Mouse (Mus musculus) bone marrow, adult 2 months (tissue): ENCODE results near the gene Snx15. TPM values are rescaled to one million over a fixed set of nuclear protein-coding genes. Genes with fewer than 3 reads are reported as not detected.

Source experiments
- H3K27ac ChIP-seq: fragments of 200-500 bp; 2 replicates; pipeline ENCODE4 v1.5.1; 2012; ENCODE audit warnings: low read depth, mild to moderate bottlenecking, control low read depth, inconsistent platforms, low read length; ENCODE audit not compliant: control insufficient read depth, poor library complexity, insufficient read depth
- H3K4me1 ChIP-seq: fragments of 200-500 bp; 2 replicates; pipeline ENCODE4 v1.6.1; 2011; ENCODE audit warnings: low read length; ENCODE audit not compliant: control insufficient read depth, insufficient read depth
- H3K4me3 ChIP-seq: fragments of 200-500 bp; replicated peaks from 2 replicates; pipeline ENCODE3; 2011; ENCODE audit warnings: mild to moderate bottlenecking, low read depth, low read length, control low read depth; ENCODE audit not compliant: control insufficient read depth
- CTCF ChIP-seq: fragments of 200-500 bp; IDR thresholded peaks from 2 replicates; pipeline ENCODE4 v1.5.1; 2011; ENCODE audit warnings: low read length, control low read depth; ENCODE audit not compliant: control insufficient read depth, insufficient read depth
- POLR2A ChIP-seq: fragments of 200-500 bp; IDR thresholded peaks from 2 replicates; pipeline ENCODE4 v1.6.1; 2011; ENCODE audit warnings: low read depth, mild to moderate bottlenecking, control low read depth, low read length, borderline replicate concordance; ENCODE audit not compliant: control insufficient read depth
- WGBS: fragments of 180-500 bp; shearing (Covaris S2); methylation state at CpG from one replicate; pipeline ENCODE4 v1.1.7; 2018; 5-methylcytosine and 5-hydroxymethylcytosine counted together
- polyA plus RNA-seq: library from polyadenylated mRNA; stranded (reverse); fragments of >200 nt; gene quantifications from 2 replicates; pipeline ENCODE4 v1.2.4, GENCODE M21; 2011; ENCODE audit warnings: low replicate concordance; ENCODE audit not compliant: missing spikeins, insufficient read depth, insufficient read length

Gene Snx15
- polyA plus RNA-seq, 1 experiment: 33.2 TPM

DNA sequence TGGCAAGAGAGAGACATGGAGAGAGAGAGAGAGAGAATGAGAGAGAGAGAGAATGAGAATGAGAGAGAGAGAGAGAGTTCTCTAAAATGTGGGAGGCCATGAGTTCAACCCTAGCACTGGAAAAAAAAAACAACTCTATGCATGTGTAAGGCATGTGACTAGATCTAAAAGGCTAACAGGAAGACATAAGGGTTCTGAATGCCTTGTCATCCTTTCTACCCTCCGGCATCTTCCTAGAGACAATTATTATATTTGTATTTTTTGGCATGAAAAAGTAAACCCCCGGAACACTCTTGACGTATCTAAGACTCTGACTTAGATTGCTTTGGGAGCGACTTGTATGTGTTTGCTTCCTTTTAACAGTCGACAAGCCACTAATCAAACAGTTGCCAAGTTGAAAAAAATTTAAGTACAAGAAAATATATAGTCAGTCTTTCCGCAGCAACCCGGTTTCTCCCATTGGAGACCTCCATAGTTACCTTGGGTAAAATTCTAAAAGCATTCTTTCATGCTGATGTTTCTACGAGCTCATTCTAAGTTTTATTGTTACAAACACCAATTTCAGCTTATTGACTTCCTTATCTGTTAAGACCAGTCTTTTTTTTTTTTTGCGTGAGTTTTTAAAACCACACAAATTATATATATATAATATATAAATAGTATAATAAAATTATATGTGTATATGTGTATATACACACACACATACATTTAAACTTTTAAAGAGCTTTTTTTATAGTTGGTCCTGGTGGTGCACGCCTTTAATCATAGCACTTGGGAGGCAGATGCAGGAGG, 1.1 kb downstream of the Snx15 start:
- Histone ChIP-seq H3K27ac (no peak overlapping the region), H3K4me3 (peak overlapping the region; percentile 76), H3K4me1 (peaks cover 2% of the 10 kb centered on the region; the same call in 1 of the 2 replicates)
- 50% methylated on average over 10 of the region's 10 CpGs for WGBS
- TF ChIP-seq POLR2A: no peak
- TF ChIP-seq CTCF: no peak

DNA sequence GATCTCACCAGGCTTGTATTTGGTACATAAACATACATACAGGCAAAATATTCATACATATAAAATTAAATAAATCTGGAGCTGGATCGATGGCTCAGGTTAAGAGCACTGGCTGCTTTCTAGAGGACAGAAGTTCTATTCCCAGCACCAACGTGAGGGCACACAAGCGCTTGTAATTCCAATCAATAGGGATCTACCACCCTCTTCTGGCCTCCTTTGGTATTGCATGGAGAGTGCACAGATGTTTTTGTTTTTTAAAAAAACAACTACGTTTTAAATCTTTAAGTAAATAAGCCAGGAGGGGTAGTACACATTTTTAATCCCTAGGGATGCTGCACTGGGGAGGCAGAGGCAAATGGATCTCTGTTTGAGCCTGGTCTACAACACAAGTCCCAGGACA, 1.8 kb downstream of the Snx15 start:
- WGBS: 24% methylated on average over 4 of the region's 4 CpGs
- Histone ChIP-seq H3K4me1 (no peaks in the 10 kb centered on the region; the same call in 1 of the 2 replicates), H3K27ac (no peak overlapping the region), H3K4me3 (peak overlapping the region; percentile 21)
- TF ChIP-seq CTCF: peak; percentile 52
- no peak for TF ChIP-seq POLR2A

DNA sequence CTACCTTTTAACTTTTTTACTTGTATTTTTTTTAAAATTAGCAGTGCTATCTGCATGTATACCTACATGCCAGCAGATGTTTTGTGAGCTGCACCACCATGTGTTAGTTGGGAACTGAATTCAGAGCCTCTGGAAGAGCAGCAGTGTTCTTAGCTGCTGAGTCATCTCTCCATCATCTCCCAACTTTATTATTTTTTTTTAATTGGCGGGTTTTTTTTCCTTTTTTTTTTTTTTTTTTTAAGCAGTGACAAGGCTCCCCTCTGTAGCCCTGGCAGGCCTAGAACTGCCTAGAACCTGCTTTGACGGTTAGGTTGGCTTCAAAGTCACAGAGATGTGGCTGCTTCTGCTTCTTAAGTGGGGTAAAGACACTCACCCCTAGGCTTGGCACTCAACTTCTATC, 3.2 kb downstream of the Snx15 start:
- Histone ChIP-seq H3K4me1 (no peaks in the 10 kb centered on the region; the same call in 1 of the 2 replicates), H3K27ac (no peak overlapping the region), H3K4me3 (no peak overlapping the region)
- no peak for TF ChIP-seq CTCF
- no peak for TF ChIP-seq POLR2A
- WGBS: 71% methylated on average over 2 of the region's 2 CpGs

DNA sequence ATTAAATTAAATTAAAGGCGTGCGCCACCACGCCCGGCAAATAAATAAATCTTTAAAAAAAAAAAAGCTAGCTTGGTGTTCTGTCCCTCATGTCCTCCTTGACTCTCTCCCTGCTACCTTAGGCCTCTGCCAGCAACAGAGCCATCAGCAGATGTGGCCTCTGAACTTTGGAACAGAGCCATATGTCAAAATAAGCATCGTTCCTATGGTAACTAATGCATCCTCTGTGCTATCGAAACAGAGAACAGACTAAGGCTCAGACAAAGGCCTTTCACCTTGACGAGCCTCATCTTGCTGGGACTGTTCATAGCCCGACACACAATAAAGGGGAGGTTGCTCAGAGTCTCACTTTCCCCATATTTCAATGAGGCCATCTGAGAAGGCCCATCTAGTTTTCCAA, 4.8 kb downstream of the Snx15 start:
- 84% methylated on average over 8 of the region's 8 CpGs for WGBS
- Histone ChIP-seq H3K4me3 (no peak overlapping the region), H3K27ac (no peak overlapping the region), H3K4me1 (no peaks in the 10 kb centered on the region)
- TF ChIP-seq POLR2A (no peak), CTCF (no peak)

DNA sequence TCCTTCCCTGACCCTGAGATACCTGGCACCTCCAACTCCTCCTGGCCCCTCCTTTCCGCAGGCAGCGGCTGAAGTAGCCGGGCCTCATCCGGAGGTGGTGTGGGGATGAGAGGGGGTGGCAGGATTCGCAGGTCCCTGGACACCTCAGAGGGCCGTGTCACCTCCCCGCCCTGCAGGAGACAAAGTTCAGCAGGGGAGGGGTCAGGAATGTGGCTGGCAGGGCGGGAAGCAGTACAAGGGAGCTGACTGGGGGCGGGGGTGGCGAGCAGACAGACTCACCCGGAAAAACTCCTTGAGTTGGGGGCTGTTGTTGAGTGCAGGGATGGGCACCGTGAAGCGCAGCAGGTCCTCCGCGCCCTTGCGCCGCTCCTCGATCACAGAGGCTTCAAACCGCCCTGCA, 6.3 kb downstream of the Snx15 start:
- H3K4me3 ChIP-seq: no peak overlapping the region
- TF ChIP-seq POLR2A (no peak), CTCF (no peak)

DNA sequence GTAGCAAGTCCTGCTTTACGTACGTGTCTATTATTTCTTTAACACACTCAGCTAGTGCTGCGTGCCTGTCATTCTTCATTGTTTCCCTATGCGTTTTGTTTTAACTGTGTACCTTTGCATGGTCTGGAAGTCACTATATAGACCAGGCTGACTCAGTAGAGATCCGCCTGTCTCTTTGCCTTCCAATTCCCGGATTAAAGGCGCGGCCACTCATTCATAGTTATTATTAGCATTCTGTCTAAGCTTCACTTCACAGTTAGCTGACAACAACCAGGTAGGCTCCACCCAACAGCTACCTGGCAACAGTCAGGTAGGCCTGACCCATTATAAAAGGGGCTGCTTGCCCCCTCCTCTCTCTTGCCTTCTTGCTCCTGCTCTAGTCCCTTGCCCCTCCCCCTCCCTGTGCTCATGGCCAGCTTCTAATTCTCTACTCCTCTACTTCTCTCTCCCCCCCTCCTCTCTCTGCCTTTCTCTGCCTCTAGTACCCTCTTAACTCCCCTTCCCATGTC, 9.4 kb downstream of the Snx15 start:
- TF ChIP-seq POLR2A (no peak), CTCF (no peak)
- H3K27ac ChIP-seq: no peak overlapping the region

More for the DNA sequence above, 6.3 kb downstream of the Snx15 start:
- Histone ChIP-seq H3K27ac (no peak overlapping the region), H3K4me1 (no peaks in the 10 kb centered on the region)
- 92% methylated on average over 19 of the region's 19 CpGs for WGBS

DNA sequence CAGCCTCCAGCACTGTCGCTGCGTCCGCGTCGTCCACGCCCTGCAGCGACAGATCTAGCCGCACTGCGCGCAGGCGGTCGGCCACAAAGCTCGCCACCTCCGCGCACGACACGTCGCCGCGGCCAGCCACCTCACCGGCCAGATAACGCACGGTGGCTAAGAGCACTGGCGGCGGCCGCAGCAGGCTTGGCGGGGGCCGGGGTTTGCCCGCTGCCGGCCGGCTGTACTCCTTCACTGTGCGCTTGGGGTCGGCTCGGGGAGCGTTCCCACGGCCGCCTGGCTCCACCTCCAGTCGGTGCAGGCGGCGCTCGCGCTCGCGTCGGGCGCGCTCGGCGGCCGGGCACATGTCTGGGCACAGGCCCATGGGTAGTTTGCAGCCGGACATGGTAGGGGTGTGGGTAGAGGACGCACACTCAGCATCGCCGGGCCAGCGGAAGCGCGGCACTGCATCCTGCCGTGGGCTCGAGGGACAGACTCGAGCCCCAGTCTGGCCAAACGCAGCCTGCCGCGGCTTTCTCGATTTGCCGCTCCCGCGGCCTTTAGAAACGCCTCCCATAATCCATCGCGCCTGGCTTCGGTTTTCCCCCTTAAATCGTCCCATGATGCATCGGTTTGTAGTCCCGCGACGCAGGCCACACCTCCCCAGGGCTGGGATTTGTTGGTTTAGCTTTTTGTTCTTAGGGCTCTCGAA, 10.0 kb downstream of the Snx15 start, which contains the start of gene Sac3d1:
TSS of gene Sac3d1 (minus strand) at position 665 of the 691 bp plus-strand sequence.
- Histone ChIP-seq H3K27ac (peak within 1 kb of the TSS; percentile 98), H3K4me1 (no peaks in the 10 kb centered on the region), H3K4me3 (peak within 1 kb of the TSS; percentile 99)
- TF ChIP-seq CTCF: peak; percentile 9; the same call in 1 of the 2 replicates
- TF ChIP-seq POLR2A: peak; percentile 84; the same call in 1 of the 2 replicates
- WGBS: under 1% methylated on average over 77 of the region's 77 CpGs

More for the DNA sequence above, 9.4 kb downstream of the Snx15 start:
- WGBS: under 1% methylated on average over 8 of the region's 8 CpGs
- Histone ChIP-seq H3K4me1 (no peaks in the 10 kb centered on the region), H3K4me3 (peak overlapping the region; percentile 99)
